Comparison of ENCODE assay signal across 9 mouse cellular contexts in genomic region chr12:112333125-112334079, GRCm38 (mm10).
DNase-seq lines count a peak whose midpoint lies in the region; ATAC-seq lines count a peak whose summit lies in the region.
"Had no signal": no experiment of that assay in that cellular context is flagged by ENCODE, and none has a peak within 500 bp of the region (broad histone marks: within the 10 kb centered on the region; RNA-seq: fewer than 3 reads in every experiment).

No protein-coding gene starts in this region.

- no peak overlapping the region for H3K27ac ChIP-seq in heart, embryonic 13.5 days (replicated peaks)
- H3K27ac ChIP-seq in limb, embryonic 15.5 days: peak overlapping the region; percentile 39; the same call in 1 of the 2 replicates
- H3K27ac ChIP-seq: liver, embryonic 12.5 days had no signal

- no peak overlapping the region for H3K4me2 ChIP-seq in heart, embryonic 13.5 days
- H3K4me2 ChIP-seq in limb, embryonic 15.5 days: 0 out of 2 replicates have a peak overlapping the region, but pooled peaks have one; percentile 8
- H3K4me2 ChIP-seq: liver, embryonic 12.5 days had no signal

- WGBS in heart, embryonic 13.5 days: 56% methylated on average over 19 of the region's 19 CpGs
- WGBS in limb, embryonic 15.5 days: 27% methylated on average over 19 of the region's 19 CpGs

- DNase-seq in MN1 (ENCODE audit: low spot score): peak; percentile 76
- DNase-seq in embryo, embryonic 10 days (ENCODE audit: low spot score): peak; percentile 73
- DNase-seq in layer of hippocampus, adult 9-11 months: no peak
- no peak for DNase-seq in frontal cortex, postnatal 36 days (ENCODE audit: low spot score in 2 of 2)
- DNase-seq in left cerebral cortex, adult 11 months (ENCODE audit: low spot score): no peak
- DNase-seq in T-cell, adult 2 months (ENCODE audit: low spot score): no peak

- no peaks in the 10 kb centered on the region for H3K9me3 ChIP-seq in heart, embryonic 13.5 days
- H3K9me3 ChIP-seq in limb, embryonic 15.5 days: no peaks in the 10 kb centered on the region
- H3K9me3 ChIP-seq: liver, embryonic 12.5 days had no signal

- H3K4me3 ChIP-seq in heart, embryonic 13.5 days: no peak overlapping the region
- no peak overlapping the region for H3K4me3 ChIP-seq in limb, embryonic 15.5 days
- H3K4me3 ChIP-seq: liver, embryonic 12.5 days had no signal

- ATAC-seq in heart, embryonic 13.5 days (ENCODE audit: extremely low read depth, insufficient number of reproducible peaks, low FRiP score, low TSS enrichment): no peak
- 0 out of 2 replicates have a peak, but pooled peaks have one; percentile 49 for ATAC-seq in limb, embryonic 15.5 days (ENCODE audit: insufficient number of reproducible peaks, low FRiP score, low TSS enrichment, low read depth)
- ATAC-seq: liver, embryonic 12.5 days had no signal

- peaks cover 58% of the 10 kb centered on the region for H3K27me3 ChIP-seq in heart, embryonic 13.5 days (replicated peaks)
- H3K27me3 ChIP-seq in limb, embryonic 15.5 days: peaks cover 3% of the 10 kb centered on the region; the same call in 1 of the 2 replicates

- peaks cover 32% of the 10 kb centered on the region for H3K4me1 ChIP-seq in heart, embryonic 13.5 days
- H3K4me1 ChIP-seq in limb, embryonic 15.5 days: peaks cover 57% of the 10 kb centered on the region

- no peaks in the 10 kb centered on the region for H3K36me3 ChIP-seq in heart, embryonic 13.5 days
- H3K36me3 ChIP-seq in limb, embryonic 15.5 days: no peaks in the 10 kb centered on the region
- H3K36me3 ChIP-seq: liver, embryonic 12.5 days had no signal

- H3K9ac ChIP-seq in heart, embryonic 13.5 days: peak overlapping the region; percentile 11; the same call in 1 of the 2 replicates
- H3K9ac ChIP-seq in limb, embryonic 15.5 days: no peak overlapping the region
- H3K9ac ChIP-seq: liver, embryonic 12.5 days had no signal

Comparison
In these comparisons a context has a peak if more than half of its experiments do, and no peak if none do; other contexts are left out.
1. DNase-seq: peak in MN1 (single experiment) and embryo, embryonic 10 days (single experiment); none in layer of hippocampus, adult 9-11 months (single experiment), frontal cortex, postnatal 36 days (0 of 2), left cerebral cortex, adult 11 months (single experiment) and T-cell, adult 2 months (single experiment).